Mouse (Mus musculus) frontal cortex, postnatal 25 days (tissue): ENCODE data around the gene 2210017I01Rik.

Source experiments
- DNase-seq, 2 experiments: peaks; one replicate each; pipeline ENCODE4 v3.0.0; 2022; ENCODE audit warnings: low spot score in 2 of 2

2210017I01Rik gene

DNA sequence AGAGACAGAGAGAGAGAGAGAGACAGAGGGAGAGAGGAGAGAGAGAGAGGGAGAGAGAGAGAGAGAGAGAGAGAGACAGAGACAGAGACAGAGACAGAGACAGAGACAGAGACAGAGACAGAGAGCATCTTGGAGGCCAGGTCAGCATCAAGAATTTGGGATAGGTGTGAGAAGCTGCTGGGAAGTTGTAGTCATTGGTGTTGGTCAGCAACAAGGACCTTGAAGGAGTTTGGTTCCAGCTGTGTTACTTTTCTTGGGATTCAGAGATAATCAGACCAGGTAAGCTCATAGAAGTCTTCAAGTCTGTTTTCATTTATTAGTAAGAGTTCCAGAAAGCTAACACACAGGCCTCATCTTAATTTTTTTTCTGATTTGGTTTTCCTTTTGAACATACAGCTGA, at the start of gene 2210017I01Rik:
2210017I01Rik (minus strand) TSS at position 101 of the 400 bp plus-strand sequence.
- no peak for DNase-seq

DNA sequence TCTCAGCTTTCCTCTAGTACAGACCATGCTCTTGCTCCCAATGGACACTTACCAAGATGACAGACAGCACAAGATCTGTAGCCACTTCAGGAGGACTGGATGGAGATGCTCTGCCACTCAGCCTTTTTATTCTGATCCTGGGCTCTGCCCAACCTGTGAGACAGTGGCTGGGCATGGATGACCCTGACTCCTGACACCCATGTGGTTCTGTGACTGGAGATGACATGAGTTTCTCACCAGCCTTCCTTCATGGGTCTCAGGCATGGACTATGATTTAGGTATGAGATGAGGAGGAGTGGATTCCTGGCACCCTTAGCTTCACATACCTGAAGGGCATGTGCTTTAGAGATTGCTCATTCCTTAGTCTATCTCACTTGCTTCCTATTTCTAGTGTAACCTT, 49.5 kb upstream of the 2210017I01Rik start, which contains the start of gene Lce1b:
Lce1b (minus strand) TSS at position 101 of the 400 bp plus-strand sequence.
- DNase-seq, result no peak

DNA sequence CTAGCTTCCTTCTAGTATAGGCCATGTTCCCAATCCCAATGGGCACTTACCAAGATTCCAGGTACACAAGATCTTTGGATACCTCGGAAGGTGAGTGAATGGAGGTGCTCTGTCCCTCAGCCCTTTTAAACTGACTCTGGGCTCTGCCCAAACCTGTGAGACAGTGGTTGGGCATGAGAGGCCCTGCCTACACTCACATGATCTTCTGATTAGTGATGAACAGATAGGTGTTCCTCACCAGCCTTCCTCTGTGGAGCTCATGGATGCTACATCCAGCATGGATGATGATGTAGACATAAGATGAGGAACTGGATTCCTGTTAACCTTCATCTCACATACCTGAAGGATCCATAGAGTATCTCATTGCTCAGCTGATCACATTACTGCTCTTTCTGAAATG, 40.9 kb upstream of the 2210017I01Rik start, which contains the start of gene Lce1a1:
Lce1a1 (minus strand) TSS at position 101 of the 400 bp plus-strand sequence.
- no peak for DNase-seq

DNA sequence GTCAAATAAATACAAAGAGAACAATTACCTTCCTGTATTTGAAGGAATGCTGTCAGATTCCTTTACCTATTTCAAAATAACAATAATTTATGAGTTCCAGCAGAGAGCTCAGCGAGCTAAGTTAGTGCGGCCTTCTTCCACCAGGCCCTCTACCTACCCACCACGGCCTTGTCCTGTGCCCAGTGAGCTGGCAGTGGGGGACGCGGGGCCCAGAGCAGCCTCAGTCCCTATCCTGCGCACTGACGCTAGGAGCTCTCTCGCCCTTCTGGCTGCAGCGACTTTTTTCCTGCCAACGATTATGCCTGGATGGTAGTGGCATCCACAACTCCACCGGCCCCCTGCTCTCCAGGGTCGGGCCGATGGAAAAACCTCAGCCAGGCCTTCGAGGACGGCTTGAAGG, 32.6 kb upstream of the 2210017I01Rik start:
- DNase-seq, result no peak

DNA sequence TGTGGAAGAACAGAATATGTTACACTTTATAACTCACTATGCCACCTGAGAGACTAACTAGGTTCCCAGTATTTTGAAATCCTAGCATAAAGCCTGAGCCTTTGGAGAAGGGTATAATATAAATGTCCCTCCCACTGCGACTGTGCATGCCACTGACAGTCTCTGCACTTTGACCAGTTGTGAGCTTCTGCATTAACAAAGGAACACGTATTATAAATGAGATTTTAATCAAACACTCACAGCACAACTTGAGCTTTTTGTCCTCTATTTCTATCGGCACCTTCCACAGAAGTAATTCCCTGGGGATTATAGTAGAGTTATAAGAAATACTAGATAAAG, 31.3 kb upstream of the 2210017I01Rik start:
- DNase-seq, result no peak

DNA sequence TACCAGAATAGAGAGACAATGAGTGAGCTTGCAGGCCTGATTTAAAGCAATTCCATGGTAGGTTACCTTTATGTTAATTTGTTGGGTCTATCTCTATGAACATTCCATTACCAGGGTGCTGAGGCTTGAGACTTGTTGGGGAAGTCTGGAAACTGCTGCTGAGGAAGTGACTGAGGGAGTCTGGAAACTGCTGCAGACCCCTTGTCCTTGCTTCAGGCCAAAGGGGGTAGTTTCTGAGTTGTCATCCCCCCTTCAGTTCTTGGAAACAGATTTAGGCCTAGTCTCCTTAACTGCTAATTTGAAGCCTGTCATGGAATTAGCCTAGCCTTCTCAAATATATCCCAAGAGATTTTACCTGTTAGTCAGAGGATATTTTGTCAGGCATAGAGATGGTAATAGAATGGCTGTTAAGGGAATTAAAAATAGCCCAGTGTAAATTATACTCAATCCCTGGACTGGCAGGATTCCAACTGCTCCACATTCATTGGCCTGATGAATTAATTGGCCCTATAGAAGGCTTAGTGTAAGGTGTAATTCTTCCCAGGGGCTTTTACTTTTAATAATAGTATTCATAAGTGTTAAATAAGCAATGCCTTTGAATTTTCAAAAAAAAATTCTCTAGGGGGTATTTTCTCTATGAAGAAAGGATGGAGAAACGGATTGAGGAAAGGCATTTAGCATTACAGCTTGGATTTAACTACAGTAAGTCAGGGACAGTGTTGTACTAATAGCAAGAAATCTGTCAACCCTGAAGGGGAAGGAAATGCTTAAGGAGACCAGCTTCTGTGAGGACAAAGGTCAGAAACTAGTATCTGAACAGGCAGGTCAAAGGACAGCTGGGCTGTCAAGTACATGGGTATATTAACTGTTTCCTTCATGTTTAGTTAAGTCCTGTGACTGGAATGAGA, 30.7 kb upstream of the 2210017I01Rik start:
- DNase-seq, result no peak

DNA sequence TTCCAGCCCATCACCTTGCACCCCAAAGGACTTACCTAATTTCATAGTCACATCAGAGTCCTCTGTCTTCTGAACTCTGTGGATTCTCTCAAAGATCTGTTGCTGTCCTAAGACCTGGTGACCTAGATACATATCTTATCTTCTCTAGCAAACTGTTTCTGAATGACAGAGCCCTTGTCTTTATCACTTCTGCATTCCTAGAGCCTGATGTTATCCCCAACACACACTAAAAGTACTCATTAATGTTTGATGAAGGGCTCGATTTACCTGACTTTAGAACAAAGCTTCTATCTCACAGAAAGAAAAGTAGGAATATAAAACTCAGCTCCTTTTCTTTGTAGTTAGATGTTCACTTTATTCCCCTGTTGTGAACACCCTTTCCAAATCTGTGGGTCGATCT, 14.3 kb upstream of the 2210017I01Rik start, which contains the start of gene Lce6a:
Lce6a (minus strand) TSS at position 101 of the 400 bp plus-strand sequence.
- no peak for DNase-seq

DNA sequence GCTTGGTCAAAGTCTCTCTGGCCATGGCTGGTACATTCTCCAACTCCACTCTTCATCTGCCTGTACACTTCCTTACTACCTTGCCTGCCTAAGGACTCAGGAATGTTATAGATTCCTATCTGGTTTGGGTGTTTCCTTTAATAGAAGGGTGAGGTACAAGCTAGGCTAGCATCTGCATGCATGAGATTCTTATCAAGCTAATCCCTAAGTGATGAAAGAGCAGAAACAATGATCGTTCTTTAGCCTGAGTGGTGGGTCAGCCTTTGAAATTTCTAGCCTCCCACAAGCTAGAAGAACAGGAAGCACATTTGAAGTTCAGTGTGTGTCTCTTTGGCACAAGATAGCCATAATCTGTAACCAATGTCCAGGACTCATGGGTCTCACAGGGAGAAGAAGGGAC, 2.5 kb upstream of the 2210017I01Rik start:
- DNase-seq, result no peak

DNA sequence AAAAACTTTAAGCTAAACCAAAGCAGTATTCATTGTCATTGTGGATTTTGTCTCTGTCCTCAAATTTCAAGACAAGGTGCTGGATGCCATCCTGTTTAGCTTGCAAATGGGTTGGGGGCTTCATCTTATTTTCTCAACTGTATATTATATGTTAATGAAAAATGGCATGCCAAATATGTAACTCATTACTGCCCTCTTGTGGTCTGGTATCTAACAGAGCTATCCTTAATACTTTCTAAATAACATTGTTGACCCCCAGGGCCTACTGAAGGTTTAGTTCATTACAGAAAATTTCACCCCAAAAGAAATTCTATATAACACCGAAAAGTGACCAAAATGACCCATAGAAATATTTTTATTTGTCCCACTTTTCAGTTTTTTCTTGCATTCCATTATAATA, 5.1 kb downstream of the 2210017I01Rik start:
- no peak for DNase-seq

DNA sequence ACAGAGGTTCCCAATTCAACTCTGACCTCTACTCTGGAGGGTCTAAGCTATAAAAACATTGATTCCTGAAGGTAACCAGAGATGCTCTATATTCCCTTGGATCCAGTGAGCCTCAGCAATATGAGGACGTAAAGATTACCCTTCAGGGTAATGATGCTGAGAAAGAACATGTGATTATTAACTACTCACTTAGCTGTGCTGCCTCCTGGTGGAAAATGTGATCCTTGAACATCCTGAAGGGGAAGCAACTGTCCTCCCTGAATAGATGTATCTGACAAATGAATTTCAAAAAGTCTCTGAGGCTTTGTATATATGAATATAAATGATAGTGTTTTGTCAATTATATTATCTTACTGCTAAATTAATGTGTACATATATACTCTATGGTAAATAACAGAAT, 6.8 kb downstream of the 2210017I01Rik start:
- DNase-seq, result no peak

DNA sequence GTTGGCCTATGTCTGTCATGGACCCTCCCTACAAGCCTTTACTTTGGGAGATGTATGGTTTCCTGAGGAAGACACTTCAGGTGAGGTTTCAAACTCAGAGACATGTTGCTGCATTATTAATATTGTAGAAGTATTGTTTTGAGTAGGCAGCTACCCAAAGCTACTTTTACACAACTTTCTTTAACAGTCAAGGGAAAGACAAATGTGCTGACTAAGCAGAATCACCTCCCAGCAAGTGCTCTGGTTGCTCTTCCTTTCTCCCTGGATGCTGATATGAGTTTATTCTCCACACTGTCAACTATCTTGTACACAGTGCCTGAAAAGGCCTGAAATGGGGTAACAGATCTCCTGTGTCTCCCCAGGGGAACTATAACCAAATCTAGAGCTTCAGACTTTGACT, 7.3 kb downstream of the 2210017I01Rik start:
- no peak for DNase-seq

DNA sequence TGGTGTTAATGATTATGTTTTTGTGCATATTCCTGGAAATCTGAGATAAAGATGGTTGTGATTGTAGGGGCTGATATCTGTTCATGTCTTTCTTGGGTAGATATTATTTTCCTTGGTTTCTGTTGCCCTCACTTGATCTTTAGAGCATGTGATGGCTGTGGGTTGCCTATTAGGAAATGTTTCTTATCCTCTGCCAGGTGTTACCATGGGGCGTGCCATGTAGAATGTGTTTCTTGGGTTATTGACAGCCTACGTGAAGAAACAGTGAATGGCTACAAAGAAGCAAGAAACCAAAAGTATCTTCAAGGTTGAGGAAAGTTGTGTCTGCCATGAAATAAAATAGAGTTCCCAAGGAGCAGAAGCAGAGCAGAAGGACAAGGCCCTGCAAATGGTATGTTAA, 8.9 kb downstream of the 2210017I01Rik start:
- DNase-seq, result no peak

DNA sequence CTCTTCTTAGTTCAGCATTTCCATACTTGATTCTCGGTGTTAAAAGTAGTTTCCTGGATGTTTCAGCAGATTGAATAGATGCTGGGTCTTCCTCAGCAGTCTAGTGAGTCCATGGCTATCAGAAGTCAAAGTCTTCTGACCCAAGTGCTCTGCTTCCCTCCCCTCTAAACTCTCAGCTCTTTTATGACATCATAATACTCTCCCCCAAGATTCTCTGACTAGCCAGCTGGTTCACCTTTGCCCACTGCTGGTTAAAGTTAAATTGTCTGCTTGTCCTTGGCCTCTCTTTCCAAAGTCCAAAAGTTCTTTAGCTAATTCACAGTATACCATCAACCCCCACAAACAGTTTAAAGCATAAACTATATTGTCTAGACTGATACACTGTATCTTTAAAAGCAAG, 18.4 kb downstream of the 2210017I01Rik start, which contains the start of gene Smcp:
Smcp (minus strand) TSS at position 140 of the 400 bp plus-strand sequence.
- no peak for DNase-seq

DNA sequence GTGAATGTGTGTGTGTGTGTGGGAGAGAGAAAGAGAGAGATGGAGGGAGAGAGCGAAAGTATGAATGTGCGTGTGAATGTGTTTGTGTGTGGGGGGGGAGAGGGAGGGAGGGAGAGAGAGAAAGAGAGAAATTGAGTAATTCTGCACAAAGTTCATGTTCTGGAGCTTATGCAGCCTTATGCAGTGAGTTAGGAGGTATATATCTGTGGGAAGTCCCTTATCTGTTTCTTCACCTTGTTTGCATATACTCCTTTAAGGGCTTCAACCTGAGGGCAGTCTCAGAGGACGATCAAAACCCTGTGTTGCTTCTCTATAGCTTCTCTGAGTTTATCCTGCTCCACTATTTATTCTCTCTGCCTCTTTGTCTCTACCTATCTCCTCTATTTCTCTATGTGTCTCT, 20.1 kb downstream of the 2210017I01Rik start:
- DNase-seq, result no peak

DNA sequence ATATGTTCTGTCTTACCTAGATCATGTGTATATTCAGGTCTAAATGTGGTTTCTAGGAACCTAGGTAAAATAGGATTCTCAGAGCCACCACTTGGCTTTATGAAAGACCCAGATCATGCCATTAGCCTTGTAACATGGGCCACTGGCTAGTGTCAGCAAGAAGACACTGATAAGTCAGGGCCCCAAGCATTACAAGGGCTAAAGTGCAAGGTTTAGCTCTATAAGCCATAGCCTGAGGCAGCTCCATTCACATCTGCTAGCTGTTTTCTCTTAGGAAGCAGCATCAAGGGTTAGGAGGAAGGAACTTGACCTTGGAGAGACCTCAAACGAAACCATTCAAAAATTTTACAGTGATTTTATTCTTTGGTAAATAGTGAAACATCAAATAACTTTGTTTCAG, 22.2 kb downstream of the 2210017I01Rik start:
- no peak for DNase-seq

DNA sequence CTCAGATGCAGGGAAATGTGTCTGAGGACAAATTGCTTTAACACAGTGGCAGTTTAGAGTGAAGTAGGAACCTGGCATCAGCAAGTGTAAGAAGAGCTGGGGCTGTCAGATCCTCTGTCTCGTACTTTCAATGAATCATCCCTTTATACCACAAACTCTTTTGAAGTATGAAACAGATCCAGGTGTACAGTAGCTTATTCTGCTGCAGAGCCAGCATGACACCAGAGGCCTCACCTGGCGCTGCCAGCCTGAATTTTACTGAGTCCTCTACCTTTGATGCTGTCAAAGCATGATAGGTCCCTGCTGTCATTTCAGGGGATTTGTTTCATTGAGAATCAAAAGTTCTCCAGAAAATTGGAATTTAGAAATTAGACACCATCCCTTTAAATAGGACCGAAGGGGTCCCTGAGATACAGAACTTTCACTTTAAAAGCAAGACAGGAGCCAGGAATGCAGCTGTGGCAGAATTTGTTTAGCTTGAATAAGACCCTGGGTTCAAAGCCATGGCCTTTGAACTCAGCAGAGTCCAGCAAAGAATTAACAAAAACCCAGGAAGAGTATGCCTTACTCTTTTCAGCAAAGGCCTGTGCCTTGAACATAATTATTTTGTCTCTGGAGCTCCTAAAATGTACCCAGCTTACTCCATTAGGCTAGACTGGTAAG, 24.0 kb downstream of the 2210017I01Rik start:
- no peak for DNase-seq

DNA sequence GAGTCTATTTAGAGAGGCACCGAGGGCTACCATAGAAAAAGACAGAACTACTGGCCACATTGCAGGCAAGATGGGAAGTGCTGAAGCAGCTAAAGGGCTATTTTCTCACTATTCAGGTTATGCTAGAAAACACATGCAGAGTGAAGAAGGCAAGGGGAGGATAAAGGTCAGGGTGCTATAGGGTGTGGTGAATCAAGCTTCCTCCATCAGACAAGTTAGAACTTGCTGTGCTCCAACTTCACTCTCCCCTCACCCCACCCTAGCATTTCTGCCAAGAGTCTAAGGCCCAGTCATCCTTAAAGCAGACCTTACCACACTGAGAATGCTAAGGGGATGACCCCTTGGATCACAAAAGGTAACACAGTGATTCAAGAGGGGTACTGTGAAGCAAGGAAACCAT, 27.8 kb downstream of the 2210017I01Rik start:
- DNase-seq, result no peak

DNA sequence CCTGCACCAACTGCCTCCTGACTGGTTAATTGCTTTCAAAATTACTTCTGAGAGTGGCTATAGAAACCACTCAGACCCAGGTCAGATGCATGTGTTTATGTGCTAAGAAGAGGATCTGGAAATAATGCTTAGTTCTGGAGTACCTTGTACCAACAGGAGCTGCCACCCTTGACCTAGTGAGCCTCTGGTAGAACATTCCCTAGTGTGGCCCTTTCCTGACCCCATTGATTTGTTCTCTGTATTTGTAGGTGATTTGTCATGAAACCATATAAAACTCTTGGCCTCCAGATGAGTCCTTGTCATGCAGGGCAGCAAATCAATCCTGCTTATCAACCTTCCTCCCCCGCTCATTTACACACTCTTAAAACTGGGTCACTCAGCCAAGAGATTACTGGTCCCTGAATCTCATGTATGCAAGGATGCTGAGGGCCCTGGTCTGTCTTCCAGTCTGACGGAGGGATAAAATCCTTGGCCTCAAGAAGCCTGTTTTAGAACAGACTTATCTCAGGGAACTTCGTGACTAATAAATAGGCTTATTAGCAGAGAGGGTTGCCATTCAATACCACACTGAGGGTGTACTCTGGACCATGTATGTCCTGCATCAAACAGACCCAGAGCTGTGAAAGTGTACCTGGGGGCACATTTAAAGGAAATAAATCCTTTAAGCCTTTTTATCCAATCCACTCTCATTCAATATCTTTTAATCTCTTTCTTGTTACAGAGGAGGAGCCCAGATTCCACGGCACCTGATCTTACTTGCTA, 28.5 kb downstream of the 2210017I01Rik start:
- no peak for DNase-seq

DNA sequence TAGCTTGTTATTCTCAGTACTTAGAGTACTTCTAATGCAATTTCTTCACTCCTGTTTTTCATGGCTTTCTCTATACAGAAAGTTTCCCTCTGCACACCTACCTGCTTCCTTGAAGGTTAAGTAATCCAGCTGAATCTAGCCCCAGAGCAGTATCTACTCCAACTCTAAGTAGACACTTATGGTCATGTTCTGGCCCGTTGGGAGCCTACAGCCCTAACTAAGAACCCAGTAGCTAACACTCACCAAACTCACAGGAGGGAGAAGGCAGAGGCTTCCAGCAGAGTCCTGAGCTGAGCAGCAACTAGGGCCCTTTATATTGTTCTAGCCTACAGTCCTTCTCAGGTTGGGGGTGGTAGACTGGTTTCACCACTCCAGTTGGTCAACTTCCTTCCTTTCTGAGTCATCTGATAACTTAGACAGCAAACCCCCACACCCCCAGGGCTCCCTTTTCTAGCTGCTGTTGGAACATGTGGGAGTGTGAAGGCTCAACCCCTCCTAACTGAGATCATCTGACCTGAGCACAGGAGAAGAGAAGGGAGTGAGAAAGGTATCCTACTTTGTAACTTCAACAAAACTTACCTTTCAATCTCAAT, 33.7 kb downstream of the 2210017I01Rik start, which contains the start of gene Ivl:
Ivl (minus strand) TSS at position 287 of the 593 bp plus-strand sequence.
- no peak for DNase-seq

DNA sequence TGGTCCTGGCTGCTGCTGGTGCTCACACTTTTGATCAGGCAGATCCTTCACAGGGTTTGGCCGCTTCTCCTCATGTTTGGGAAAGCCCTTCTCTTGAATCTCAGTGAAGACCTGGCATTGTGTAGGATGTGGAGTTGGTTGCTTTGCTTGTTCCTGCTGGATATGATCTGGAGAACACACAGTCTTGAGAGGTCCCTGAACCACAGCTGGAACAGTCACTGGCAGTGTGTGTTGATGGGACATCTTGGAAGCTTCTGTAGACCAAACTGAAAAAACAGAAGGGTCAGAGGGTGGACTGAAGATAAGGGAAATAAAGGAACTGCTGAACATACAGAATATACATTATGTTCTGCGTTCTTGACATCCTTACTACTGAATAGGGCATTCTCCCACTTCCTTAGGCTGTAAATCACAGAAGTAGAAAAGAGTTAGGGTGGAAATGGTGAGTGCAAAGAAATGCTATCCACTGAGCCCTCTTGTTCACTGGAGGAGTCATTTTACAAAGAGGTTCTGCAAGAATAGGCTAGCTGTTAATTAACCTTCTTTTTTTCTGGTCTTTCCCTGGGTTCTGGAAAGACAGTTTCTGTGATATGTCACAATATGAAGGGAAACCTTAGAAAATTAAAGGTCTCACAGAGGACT, 34.7 kb downstream of the 2210017I01Rik start:
- DNase-seq, result no peak

DNA sequence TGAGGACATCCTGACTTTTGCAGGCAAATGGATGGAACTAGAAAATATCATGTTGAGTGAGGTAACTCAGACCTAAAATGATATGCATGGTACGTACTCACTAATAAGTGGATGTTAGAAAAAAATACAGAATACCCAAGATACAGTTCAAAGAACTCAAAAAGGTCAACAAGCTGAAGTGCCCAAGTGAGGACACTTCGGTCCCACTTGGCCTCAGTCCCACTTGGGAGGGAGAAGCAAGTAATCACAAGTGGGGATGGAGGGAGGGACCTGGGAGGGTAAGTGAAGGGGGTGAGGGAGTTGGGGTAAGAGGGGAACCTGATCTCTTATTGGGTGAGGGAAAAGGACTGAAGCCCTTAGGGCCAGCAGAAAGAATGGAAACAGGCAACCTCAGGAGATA, 38.5 kb downstream of the 2210017I01Rik start:
- DNase-seq, result no peak
